In the genomic region with DNA sequence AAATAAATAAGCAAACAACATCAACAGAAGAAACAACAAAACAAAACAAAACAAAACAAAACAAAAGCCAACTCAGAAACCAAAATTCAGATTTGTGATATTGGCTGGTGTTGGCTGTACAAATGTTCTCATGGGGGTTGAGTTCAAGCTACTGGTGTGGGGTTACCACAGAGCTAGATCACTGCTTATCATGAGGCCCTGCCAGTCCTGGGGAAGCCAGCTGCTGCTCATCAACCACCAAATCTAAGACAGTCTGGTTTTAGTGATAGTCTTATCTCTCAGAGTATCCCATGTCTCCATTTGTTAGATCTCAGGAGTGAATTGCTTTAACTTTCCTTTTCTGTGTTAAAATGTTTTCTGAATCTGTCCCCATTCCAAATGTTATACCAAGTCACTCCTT, we compare ENCODE assay signal across 14 mouse cellular contexts.
DNase-seq lines count a peak whose midpoint lies in the region.
"Had no signal": no experiment of that assay in that cellular context is flagged by ENCODE, and none has a peak within 500 bp of the region (broad histone marks: within the 10 kb centered on the region; RNA-seq: fewer than 3 reads in every experiment).

No protein-coding gene starts in this region.

- DNase-seq in gastrocnemius, adult 18-20 months (ENCODE audit: low spot score): peak; percentile 15
- no peak for DNase-seq in gastrocnemius, postnatal 14 days
- DNase-seq in heart, adult 8-10 months (ENCODE audit: low spot score): peak; percentile 31
- no peak for DNase-seq in heart, postnatal 25 days (ENCODE audit: low spot score)
- DNase-seq in lung, postnatal 25 days (ENCODE audit: low spot score): peak; percentile 12
- no peak for DNase-seq in lung, postnatal 4 days
- DNase-seq in adrenal gland, postnatal 36 days: no peak
- DNase-seq: adrenal gland, adult 8-10 months; cerebellum, adult 11 months; cerebellum, adult 9-10 months; cerebellum, postnatal 36 days; kidney, adult 9 months; midbrain, embryonic 14.5 days; right cerebral cortex, postnatal 25 days had no signal

- intact Hi-C loops in gastrocnemius, postnatal 14 days (cut with DNase I; ENCODE audit: low total_unique reads): no loop called here
- intact Hi-C loops in heart, postnatal 25 days (cut with DNase I): loop anchor here (10.0 kb wide), 1 partner anchor 167 kb away; a partner anchor contains a TSS

Comparison
In these comparisons a context has a peak if more than half of its experiments do, and no peak if none do; other contexts are left out.
1. DNase-seq: peak in gastrocnemius, adult 18-20 months (single experiment), heart, adult 8-10 months (single experiment) and lung, postnatal 25 days (single experiment); none in gastrocnemius, postnatal 14 days (single experiment), heart, postnatal 25 days (single experiment), lung, postnatal 4 days (0 of 2) and adrenal gland, postnatal 36 days (0 of 2).